Comparison of ENCODE assay signal across 3 mouse cellular contexts in genomic region chr11:8220618-8221017, GRCm38 (mm10).
"Had no signal": no experiment of that assay in that cellular context is flagged by ENCODE, and none has a peak within 500 bp of the region (broad histone marks: within the 10 kb centered on the region; RNA-seq: fewer than 3 reads in every experiment).

No protein-coding gene starts in this region.

- DNase-seq: kidney, postnatal 4 days; left cerebral cortex, postnatal 4 days; thymus, adult 18-20 months had no signal
